Mouse (Mus musculus): ENCODE data around the gene Lrmda. TPM values are rescaled to one million over a fixed set of nuclear protein-coding genes. Genes with fewer than 3 reads are reported as not detected.
A peak's percentile ranks its signal among the peaks of the same experiment; 100 is the strongest.

Lrmda gene
- polyA plus RNA-seq, 1 experiment from 2014 or later: 0.57 TPM

DNA sequence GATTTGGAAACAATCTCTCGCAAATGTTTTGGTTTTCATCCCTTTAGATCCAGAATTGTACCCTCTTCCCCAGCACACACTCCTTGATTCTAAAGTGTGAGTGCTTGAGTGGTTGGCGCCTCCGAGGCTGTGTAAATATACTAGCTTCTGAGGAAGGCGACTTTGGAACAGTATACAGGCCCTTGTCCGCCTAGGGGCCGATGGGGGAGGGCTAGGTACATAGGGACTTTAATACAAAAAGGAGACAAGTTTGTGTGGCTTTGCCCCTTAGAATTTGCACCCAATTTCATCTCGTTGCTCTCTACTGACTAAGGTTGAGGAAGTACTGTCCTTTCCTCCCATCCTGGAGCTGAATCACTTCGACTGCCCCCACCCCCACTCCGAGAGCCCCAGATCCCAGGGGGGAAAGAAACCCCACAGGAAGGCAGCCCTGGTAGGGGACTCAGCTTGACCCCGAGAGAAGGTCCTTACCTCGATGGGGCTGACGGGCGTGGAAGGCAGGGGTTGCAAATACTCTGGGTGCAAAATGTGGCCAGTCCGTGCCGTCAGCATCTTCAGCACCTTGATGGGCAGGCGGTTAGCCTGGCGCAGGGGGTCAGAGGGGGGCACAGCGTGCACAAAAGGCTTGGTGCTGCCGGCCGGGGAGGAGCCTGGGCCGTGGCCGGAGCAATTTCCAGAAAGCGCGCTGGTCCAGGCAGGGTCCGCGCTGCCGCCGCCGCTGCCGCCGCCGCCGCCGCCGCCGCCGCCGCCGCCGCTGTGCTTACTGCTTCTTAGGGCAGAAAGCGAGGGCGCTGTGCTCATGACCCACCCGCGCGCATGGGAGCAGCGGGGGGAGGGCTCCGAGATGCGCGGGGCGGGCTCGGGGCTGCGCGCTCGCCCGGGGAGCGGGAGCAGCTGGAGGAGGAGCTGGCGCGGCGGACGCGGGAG lies 32.5 kb upstream of the Lrmda start:
- peak overlapping the region; percentile 91 for H3K4me3 ChIP-seq (replicated peaks)
- peaks cover 18% of the 10 kb centered on the region; the same call in 1 of the 2 replicates for H3K4me1 ChIP-seq
- H3K36me3 ChIP-seq: no peaks in the 10 kb centered on the region
- under 1% methylated on average over 61 of the region's 61 CpGs for WGBS
- peak; percentile 0; the same call in 1 of the 2 replicates for ATAC-seq (ENCODE audit: insufficient read depth, low FRiP score, low read depth)
- peak overlapping the region; percentile 95 for H3K9ac ChIP-seq
- no peaks in the 10 kb centered on the region for H3K9me3 ChIP-seq
- H3K27ac ChIP-seq: peak overlapping the region; percentile 100
- H3K27me3 ChIP-seq (replicated peaks): no peaks in the 10 kb centered on the region
- peak overlapping the region; percentile 83 for H3K4me2 ChIP-seq

GRCm38 (mm10) chr14:21987660-21988576 lies 31.6 kb upstream of the Lrmda start:
- H3K4me1 ChIP-seq: peaks cover 15% of the 10 kb centered on the region; the same call in 1 of the 2 replicates
- H3K9me3 ChIP-seq: no peaks in the 10 kb centered on the region
- ATAC-seq (ENCODE audit: insufficient read depth, low FRiP score, low read depth): peak; percentile 71
- H3K4me2 ChIP-seq: peak overlapping the region; percentile 83
- H3K27me3 ChIP-seq (replicated peaks): no peaks in the 10 kb centered on the region
- H3K9ac ChIP-seq: peak overlapping the region; percentile 95
- peak overlapping the region; percentile 91 for H3K4me3 ChIP-seq (replicated peaks)
- H3K27ac ChIP-seq: peak overlapping the region; percentile 100
- under 1% methylated on average over 74 of the region's 74 CpGs for WGBS
- no peaks in the 10 kb centered on the region for H3K36me3 ChIP-seq

DNA sequence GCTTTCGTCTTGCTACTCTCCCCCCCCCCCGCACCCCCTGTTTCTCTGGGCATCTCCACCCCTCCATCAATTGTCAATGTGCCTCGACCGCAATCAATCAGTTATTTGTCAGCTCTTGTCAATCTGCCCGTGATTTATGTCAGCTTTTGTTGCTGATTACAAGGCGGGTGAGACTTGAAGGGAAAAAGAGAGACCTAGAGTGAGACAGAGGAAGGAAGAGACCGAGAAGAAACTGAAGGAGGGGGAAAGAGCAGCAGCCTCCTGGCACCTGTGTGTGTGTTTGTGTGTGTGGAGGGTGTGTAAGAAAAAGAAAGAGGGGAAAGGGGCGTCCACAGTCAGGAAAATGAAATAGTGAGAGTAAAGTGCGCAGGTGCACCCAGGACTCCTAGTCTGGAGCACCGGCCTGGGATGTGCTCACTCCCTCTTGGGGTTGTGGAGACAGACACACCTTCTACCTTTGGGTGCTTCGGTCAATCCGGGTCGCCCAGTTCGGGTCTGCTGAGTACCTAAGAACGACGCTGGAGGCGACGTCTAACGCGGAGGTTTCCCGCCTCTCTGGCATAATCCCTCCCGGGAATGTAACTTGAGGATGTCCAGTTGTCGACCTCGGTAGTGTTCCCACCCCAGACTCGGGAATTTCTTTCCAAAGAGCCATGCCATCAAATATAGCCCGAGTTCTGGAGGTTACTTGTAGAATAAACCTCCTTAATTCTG lies 30.8 kb upstream of the Lrmda start:
- peak overlapping the region; percentile 66 for H3K9ac ChIP-seq
- peaks cover 15% of the 10 kb centered on the region; the same call in 1 of the 2 replicates for H3K4me1 ChIP-seq
- peak overlapping the region; percentile 83 for H3K4me2 ChIP-seq
- H3K27me3 ChIP-seq (replicated peaks): no peaks in the 10 kb centered on the region
- WGBS: under 1% methylated on average over 26 of the region's 26 CpGs
- H3K27ac ChIP-seq: peak overlapping the region; percentile 100
- H3K36me3 ChIP-seq: no peaks in the 10 kb centered on the region
- H3K9me3 ChIP-seq: no peaks in the 10 kb centered on the region
- ATAC-seq (ENCODE audit: insufficient read depth, low FRiP score, low read depth): no peak
- peak overlapping the region; percentile 91 for H3K4me3 ChIP-seq (replicated peaks)

DNA sequence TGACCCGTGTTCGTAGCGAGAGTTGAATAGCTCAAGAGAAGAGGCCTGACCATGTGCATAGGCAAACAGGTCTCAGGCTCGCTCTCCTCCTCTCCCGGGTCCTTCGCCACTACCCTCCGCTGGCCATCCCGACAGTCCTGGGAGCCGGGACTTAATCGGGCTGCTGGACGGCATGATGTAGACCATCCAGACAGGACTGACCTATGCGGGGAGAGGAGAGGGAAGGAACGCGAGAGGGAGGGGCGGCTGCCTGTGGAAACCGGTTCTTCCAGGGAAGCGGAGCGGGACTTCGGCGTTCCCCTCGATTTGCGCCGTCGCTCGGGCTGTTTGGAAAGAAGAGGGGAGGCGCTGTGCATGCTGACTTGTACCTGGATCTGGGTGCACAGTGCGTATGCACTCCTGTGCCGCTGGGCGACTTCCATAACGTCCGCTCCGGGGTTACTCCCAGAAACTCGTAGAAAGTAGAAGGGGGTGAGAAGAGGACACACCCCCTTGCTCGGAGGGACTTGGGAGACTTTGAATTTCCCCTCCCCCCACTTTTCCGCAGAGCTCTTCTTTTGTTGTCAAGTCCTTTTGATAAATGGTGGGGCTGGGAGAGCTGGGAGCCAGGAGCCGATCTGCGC lies 30.1 kb upstream of the Lrmda start, which contains the start of gene Zfp503:
Zfp503 (minus strand) TSS at position 311 of the 623 bp plus-strand sequence.
- peak within 1 kb of the TSS; percentile 91 for H3K4me3 ChIP-seq (replicated peaks)
- no peaks in the 10 kb centered on the region for H3K27me3 ChIP-seq (replicated peaks)
- H3K4me2 ChIP-seq: peak within 1 kb of the TSS; percentile 83
- H3K9ac ChIP-seq: peak within 1 kb of the TSS; percentile 66
- no peaks in the 10 kb centered on the region for H3K9me3 ChIP-seq
- peak; percentile 23 for ATAC-seq (ENCODE audit: insufficient read depth, low FRiP score, low read depth)
- H3K36me3 ChIP-seq: no peaks in the 10 kb centered on the region
- peak within 1 kb of the TSS; percentile 100 for H3K27ac ChIP-seq
- peaks cover 20% of the 10 kb centered on the region for H3K4me1 ChIP-seq
- WGBS: under 1% methylated on average over 36 of the region's 37 CpGs

DNA sequence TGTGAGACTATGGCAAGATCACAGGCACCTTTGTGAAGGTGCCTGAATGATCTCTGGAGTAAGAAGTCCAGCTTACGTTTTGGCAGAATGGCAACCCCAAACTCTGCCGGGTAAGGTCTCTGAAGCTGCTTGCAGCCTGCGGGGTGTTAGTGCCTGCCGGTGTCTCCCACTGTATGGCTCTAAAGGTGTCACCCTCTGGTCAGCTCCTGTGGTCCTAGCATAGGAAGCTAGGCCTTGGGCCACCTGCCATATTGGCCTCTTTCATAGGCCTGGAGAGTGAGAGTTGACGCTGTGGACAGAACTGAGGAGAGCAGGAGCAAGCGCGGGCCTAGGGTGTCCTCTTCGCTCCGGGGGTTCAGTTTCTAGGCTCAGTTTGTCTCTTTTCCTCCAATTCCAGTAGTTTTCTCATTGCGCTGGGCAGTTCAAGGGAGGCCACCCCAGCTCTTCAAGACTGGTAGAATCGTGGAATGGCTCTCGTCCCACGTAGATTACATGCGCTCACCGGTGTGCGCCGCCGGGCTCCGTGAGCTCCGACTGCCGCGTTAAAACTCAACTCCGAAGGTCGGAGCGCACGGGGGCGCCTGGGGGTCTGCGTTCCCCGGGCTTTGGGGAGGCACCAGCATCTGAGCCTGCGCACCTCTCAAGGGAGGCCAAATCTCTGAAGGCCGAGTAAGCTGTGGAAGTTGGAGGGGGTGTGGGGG lies 29.0 kb upstream of the Lrmda start:
- WGBS: 15% methylated on average over 31 of the region's 31 CpGs
- H3K4me3 ChIP-seq (replicated peaks): peak overlapping the region; percentile 91
- H3K36me3 ChIP-seq: no peaks in the 10 kb centered on the region
- H3K9me3 ChIP-seq: no peaks in the 10 kb centered on the region
- H3K9ac ChIP-seq: peak overlapping the region; percentile 66
- H3K4me1 ChIP-seq: peaks cover 20% of the 10 kb centered on the region
- H3K27ac ChIP-seq: peak overlapping the region; percentile 100
- no peak for ATAC-seq (ENCODE audit: insufficient read depth, low FRiP score, low read depth)
- peak overlapping the region; percentile 83 for H3K4me2 ChIP-seq
- H3K27me3 ChIP-seq (replicated peaks): no peaks in the 10 kb centered on the region

DNA sequence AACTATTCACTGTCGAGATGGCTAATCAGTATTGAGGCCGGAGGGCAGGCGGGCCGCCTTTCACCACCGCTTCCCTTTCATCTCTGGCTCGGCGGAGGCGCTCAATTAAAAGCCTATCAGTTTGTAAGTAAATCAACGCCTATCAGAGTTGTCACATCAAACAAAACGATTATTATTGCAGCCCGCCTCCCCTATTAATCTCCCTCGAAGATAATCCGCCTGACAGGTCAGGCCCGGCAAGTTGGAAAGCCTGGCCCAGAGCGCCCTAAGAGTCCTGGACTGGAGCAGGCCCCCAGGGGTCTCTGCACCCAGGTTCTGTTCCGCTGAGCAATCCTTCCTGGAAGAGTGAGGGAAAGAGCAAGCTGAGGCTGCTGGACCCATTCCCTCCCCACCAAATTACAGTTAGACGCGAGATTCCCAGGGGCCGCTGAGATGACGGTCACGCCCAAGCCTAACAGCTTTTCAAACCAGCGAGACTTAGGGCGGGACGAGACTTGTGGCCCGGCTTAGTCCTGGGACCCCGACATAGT lies 28.2 kb upstream of the Lrmda start:
- Histone ChIP-seq H3K9me3 (no peaks in the 10 kb centered on the region), H3K4me3 (replicated peaks) (peak overlapping the region; percentile 91), H3K4me1 (peaks cover 22% of the 10 kb centered on the region), H3K27ac (peak overlapping the region; percentile 100), H3K27me3 (replicated peaks) (no peaks in the 10 kb centered on the region), H3K4me2 (peak overlapping the region; percentile 83), H3K9ac (no peak overlapping the region; the same call in 1 of the 2 replicates), H3K36me3 (no peaks in the 10 kb centered on the region)
- peak; percentile 25 for ATAC-seq (ENCODE audit: insufficient read depth, low FRiP score, low read depth)
- 8% methylated on average over 26 of the region's 26 CpGs for WGBS

- no peaks in the 10 kb centered on the region for H3K36me3 ChIP-seq
- 32% methylated on average over 5 of the region's 5 CpGs for WGBS
- no peak for ATAC-seq (ENCODE audit: insufficient read depth, low FRiP score, low read depth)
- peak overlapping the region; percentile 100 for H3K27ac ChIP-seq
- peak overlapping the region; percentile 83 for H3K4me2 ChIP-seq
- peak overlapping the region; percentile 91; the same call in 1 of the 2 replicates for H3K4me3 ChIP-seq (replicated peaks)
- peaks cover 22% of the 10 kb centered on the region for H3K4me1 ChIP-seq
- no peak overlapping the region for H3K9ac ChIP-seq
- H3K27me3 ChIP-seq (replicated peaks): no peaks in the 10 kb centered on the region
- H3K9me3 ChIP-seq: no peaks in the 10 kb centered on the region
Observed at GRCm38 (mm10) chr14:21991856-21992255, 27.7 kb upstream of the Lrmda start.

DNA sequence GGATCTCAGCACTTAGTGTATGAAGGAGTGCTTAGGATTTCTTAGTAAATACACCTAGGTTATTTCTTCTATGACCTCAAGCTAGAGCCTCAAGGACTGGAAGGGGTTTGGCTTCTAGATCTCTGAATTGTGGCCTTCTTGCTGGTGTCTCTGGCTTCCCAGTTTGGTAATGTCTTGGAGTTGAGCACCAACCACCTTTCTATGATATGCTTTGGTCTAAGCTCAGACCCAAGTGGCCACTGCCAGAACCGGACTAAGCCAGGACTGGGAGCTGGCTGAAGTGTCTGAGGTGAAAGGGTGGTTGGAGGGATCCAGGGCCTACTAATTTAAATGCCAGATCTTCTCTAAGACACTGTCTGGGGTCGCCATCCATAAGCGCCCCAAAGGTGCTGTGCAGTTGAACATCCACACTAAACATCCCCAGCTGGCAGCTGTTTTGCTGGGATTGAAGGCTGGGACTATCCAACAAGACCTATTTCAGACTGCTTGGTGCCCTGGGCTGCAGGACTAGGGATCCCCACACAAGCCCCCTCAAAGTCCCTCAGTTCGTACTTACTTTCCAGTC lies 27.1 kb upstream of the Lrmda start:
- Histone ChIP-seq H3K4me3 (replicated peaks) (peak overlapping the region; percentile 91; the same call in 1 of the 2 replicates), H3K27me3 (replicated peaks) (no peaks in the 10 kb centered on the region), H3K4me1 (peaks cover 22% of the 10 kb centered on the region), H3K9me3 (no peaks in the 10 kb centered on the region), H3K9ac (no peak overlapping the region), H3K36me3 (no peaks in the 10 kb centered on the region), H3K4me2 (peak overlapping the region; percentile 83), H3K27ac (peak overlapping the region; percentile 100; the same call in 1 of the 2 replicates)
- no peak for ATAC-seq (ENCODE audit: insufficient read depth, low FRiP score, low read depth)
- 78% methylated on average over 4 of the region's 4 CpGs for WGBS

- peak overlapping the region; percentile 10; the same call in 1 of the 2 replicates for H3K9ac ChIP-seq
- H3K27me3 ChIP-seq (replicated peaks): no peaks in the 10 kb centered on the region
- no peaks in the 10 kb centered on the region for H3K36me3 ChIP-seq
- WGBS: 34% methylated on average over 14 of the region's 14 CpGs
- H3K4me3 ChIP-seq (replicated peaks): peak overlapping the region; percentile 64
- no peak for ATAC-seq (ENCODE audit: insufficient read depth, low FRiP score, low read depth)
- peaks cover 22% of the 10 kb centered on the region for H3K4me1 ChIP-seq
- H3K27ac ChIP-seq: peak overlapping the region; percentile 92
- H3K4me2 ChIP-seq: peak overlapping the region; percentile 83
- H3K9me3 ChIP-seq: no peaks in the 10 kb centered on the region
Observed at GRCm38 (mm10) chr14:21993251-21994060, 26.1 kb upstream of the Lrmda start.

All from stomach, embryonic 15.5 days (tissue).